Mouse (Mus musculus) subcutaneous adipose tissue, adult 2 months (tissue): ENCODE measurements around the gene Lmcd1. TPM values are rescaled to one million over a fixed set of nuclear protein-coding genes. Genes with fewer than 3 reads are reported as not detected.

Experiments
- polyA plus RNA-seq: library from polyadenylated mRNA; depleted of rRNA; stranded (reverse); fragments of >200 nt; gene quantifications from 2 replicates; pipeline ENCODE4 v1.2.3, GENCODE M21; 2012; ENCODE audit warnings: low replicate concordance; rRNA removed

The Lmcd1 gene
- polyA plus RNA-seq, result 9.0 and 21.5 TPM in 2 replicates

GRCm38 (mm10) chr6:112273501-112274205, at the start of gene Lmcd1:
Gene Lmcd1 (plus strand): TSS chr6:112273758.

Other genes with a start within 250 kb of the Lmcd1 start
- gene Ssu2, start 114.3 kb downstream of the Lmcd1 start, polyA plus RNA-seq, result 4.3 and 6.5 TPM in 2 replicates
- gene Cav3, start 185.7 kb downstream of the Lmcd1 start, polyA plus RNA-seq, result 0.33 and 0.89 TPM in 2 replicates
- gene Oxtr, start 216.2 kb downstream of the Lmcd1 start, polyA plus RNA-seq, result 50.7 and 59.5 TPM in 2 replicates